26 mouse cellular contexts compared by ENCODE assay signal in genomic region chr9:110803294-110803693, GRCm38 (mm10). TPM values are rescaled to one million over a fixed set of nuclear protein-coding genes. Genes with fewer than 3 reads are reported as not detected.
A peak's percentile ranks its signal among the peaks of the same experiment; 100 is the strongest.
DNase-seq lines count a peak whose midpoint lies in the region; ATAC-seq and TF ChIP-seq lines count a peak whose summit lies in the region.
"Had no signal": no experiment of that assay in that cellular context is flagged by ENCODE, and none has a peak within 500 bp of the region (broad histone marks: within the 10 kb centered on the region; RNA-seq: fewer than 3 reads in every experiment).

No protein-coding gene starts in this region.

- no peaks in the 10 kb centered on the region for H3K27me3 ChIP-seq in Patski
- H3K27me3 ChIP-seq in splenic B cell, adult 2 months (ENCODE audit: control insufficient read depth, insufficient read depth, low read length, poor library complexity, severe bottlenecking) = no peaks in the 10 kb centered on the region
- H3K27me3 ChIP-seq: embryonic facial prominence, embryonic 13.5 days; forebrain, embryonic 12.5 days; hindbrain, embryonic 12.5 days had no signal

- ATAC-seq in Patski = peak; percentile 39
- peak; percentile 47 for ATAC-seq in megakaryocyte, adult 5-6 weeks (ENCODE audit: poor library complexity, severe bottlenecking)
- ATAC-seq: forebrain, postnatal 0 days; hindbrain, embryonic 16.5 days had no signal

- H3K36me3 ChIP-seq in splenic B cell, adult 2 months (ENCODE audit: control insufficient read depth, insufficient read depth, low read length, poor library complexity, severe bottlenecking) = no peaks in the 10 kb centered on the region
- H3K36me3 ChIP-seq: embryonic facial prominence, embryonic 13.5 days; forebrain, embryonic 12.5 days; heart, embryonic 10.5 days; hindbrain, embryonic 12.5 days had no signal

- no peak for TF ChIP-seq CTCF in Patski (IDR thresholded peaks at IDR 0.05)

- POLR2A ChIA-PET in Patski (lab: Charles Lee) = no interaction called here

- in situ Hi-C loops in Patski (cut with MboI; ENCODE audit: low pct_unique_long_range_greater_than_20kb) = no loop called here

- CTCF ChIA-PET in Patski (lab: Charles Lee) = no interaction called here

- DNase-seq in A20 (ENCODE audit: low read depth, low spot score) = peak; percentile 24
- DNase-seq in Patski (ENCODE audit: low read depth, low spot score) = no peak
- peak; percentile 38 for DNase-seq in splenic B cell, adult 2 months (ENCODE audit: low read depth, low spot score)
- no peak for DNase-seq in neural tube, embryonic 10.5 days (ENCODE audit: extremely low spot score, low spot score)
- no peak for DNase-seq in cerebellum, postnatal 10 days
- DNase-seq in heart, adult 18-20 months = no peak
- DNase-seq: adrenal gland, adult 2 months; adrenal gland, postnatal 25 days; cerebellum, adult 2 months; cerebellum, postnatal 14 days; forebrain, postnatal 0 days; gastrocnemius, postnatal 14 days; heart, postnatal 10 days; heart, postnatal 4 days had no signal

RNA-seq across cellular contexts. Expression of gene Prss42, which starts 5.3 kb away (rescaled TPM):
- polyA plus RNA-seq in Patski (2021) = not detected
- not detected in 2 replicates for total RNA-seq in megakaryocyte, adult 5-6 weeks (2015)
- total RNA-seq in megakaryocyte, adult 5-6 weeks (2017) = not detected in 2 replicates
- not detected for total RNA-seq in heart, adult 18-20 months (2021)
- total RNA-seq: adrenal gland, adult 2 months; adrenal gland, postnatal 25 days; forebrain, postnatal 0 days; gastrocnemius, adult 18-20 months; gastrocnemius, postnatal 14 days; heart, postnatal 10 days; heart, postnatal 4 days had no signal
- polyA plus RNA-seq: adrenal gland, adult 2 months; cerebellum, adult 2 months; cortical plate, adult 2 months; embryonic facial prominence, embryonic 13.5 days; forebrain, embryonic 12.5 days; forebrain, postnatal 0 days; heart, embryonic 10.5 days; heart, embryonic 14.5 days; hindbrain, embryonic 12.5 days; hindbrain, embryonic 16.5 days; intestine, embryonic 14.5 days had no signal

RNA-seq across cellular contexts. Expression of gene Prss44, which starts 10.5 kb away (rescaled TPM):
- not detected for polyA plus RNA-seq in Patski (2021)
- total RNA-seq in megakaryocyte, adult 5-6 weeks (2015) = not detected in 2 replicates
- total RNA-seq in megakaryocyte, adult 5-6 weeks (2017) = not detected in 2 replicates
- total RNA-seq in heart, adult 18-20 months (2021) = not detected
- total RNA-seq: adrenal gland, adult 2 months; adrenal gland, postnatal 25 days; forebrain, postnatal 0 days; gastrocnemius, adult 18-20 months; gastrocnemius, postnatal 14 days; heart, postnatal 10 days; heart, postnatal 4 days had no signal
- polyA plus RNA-seq: adrenal gland, adult 2 months; cerebellum, adult 2 months; cortical plate, adult 2 months; embryonic facial prominence, embryonic 13.5 days; forebrain, embryonic 12.5 days; forebrain, postnatal 0 days; G1E; gonadal fat pad, adult 2 months; heart, embryonic 10.5 days; heart, embryonic 14.5 days; hindbrain, embryonic 12.5 days; hindbrain, embryonic 16.5 days; intestine, embryonic 14.5 days had no signal

RNA-seq across cellular contexts. Expression of gene Prss43, which starts 23.2 kb away (rescaled TPM):
- not detected for polyA plus RNA-seq in Patski (2021)
- not detected in 2 replicates for total RNA-seq in megakaryocyte, adult 5-6 weeks (2015)
- total RNA-seq in megakaryocyte, adult 5-6 weeks (2017) = not detected in 2 replicates
- not detected for total RNA-seq in heart, adult 18-20 months (2021)
- total RNA-seq: adrenal gland, adult 2 months; adrenal gland, postnatal 25 days; forebrain, postnatal 0 days; gastrocnemius, adult 18-20 months; gastrocnemius, postnatal 14 days; heart, postnatal 10 days; heart, postnatal 4 days had no signal
- polyA plus RNA-seq: adrenal gland, adult 2 months; embryonic facial prominence, embryonic 13.5 days; forebrain, embryonic 12.5 days; forebrain, postnatal 0 days; G1E; heart, embryonic 10.5 days; heart, embryonic 14.5 days; hindbrain, embryonic 12.5 days; intestine, embryonic 14.5 days had no signal

RNA-seq across cellular contexts. Expression of gene Prss45, which starts 31.1 kb away (rescaled TPM):
- not detected for polyA plus RNA-seq in Patski (2021)
- not detected in 2 replicates for total RNA-seq in megakaryocyte, adult 5-6 weeks (2015)
- not detected in 2 replicates for total RNA-seq in megakaryocyte, adult 5-6 weeks (2017)
- total RNA-seq in heart, adult 18-20 months (2021) = not detected
- total RNA-seq: adrenal gland, adult 2 months; adrenal gland, postnatal 25 days; gastrocnemius, adult 18-20 months; gastrocnemius, postnatal 14 days; heart, postnatal 10 days had no signal
- polyA plus RNA-seq: adrenal gland, adult 2 months; embryonic facial prominence, embryonic 13.5 days; forebrain, embryonic 12.5 days; forebrain, postnatal 0 days; G1E; gonadal fat pad, adult 2 months; heart, embryonic 14.5 days; hindbrain, embryonic 12.5 days; intestine, embryonic 14.5 days had no signal

RNA-seq across cellular contexts. Expression of gene Prss46, which starts 41.0 kb away (rescaled TPM):
- polyA plus RNA-seq in Patski (2021) = 2.4 TPM
- total RNA-seq in megakaryocyte, adult 5-6 weeks (2015) = not detected in 2 replicates
- total RNA-seq in megakaryocyte, adult 5-6 weeks (2017) = not detected in 2 replicates
- not detected for total RNA-seq in heart, adult 18-20 months (2021)
- total RNA-seq: adrenal gland, adult 2 months; adrenal gland, postnatal 25 days; forebrain, postnatal 0 days; G1E; gastrocnemius, adult 18-20 months; gastrocnemius, postnatal 14 days; heart, postnatal 10 days; heart, postnatal 4 days had no signal
- polyA plus RNA-seq: adrenal gland, adult 2 months; cerebellum, adult 2 months; cortical plate, adult 2 months; embryonic facial prominence, embryonic 13.5 days; forebrain, embryonic 12.5 days; G1E; heart, embryonic 10.5 days; heart, embryonic 14.5 days; hindbrain, embryonic 12.5 days; hindbrain, embryonic 16.5 days; intestine, embryonic 14.5 days had no signal

Comparison
In these comparisons a context has a peak if more than half of its experiments do, and no peak if none do; other contexts are left out.
1. DNase-seq: peak in A20 (single experiment) and splenic B cell, adult 2 months (single experiment); none in Patski (single experiment), neural tube, embryonic 10.5 days (single experiment), cerebellum, postnatal 10 days (0 of 2) and heart, adult 18-20 months (0 of 2).